9 mouse cellular contexts compared by ENCODE assay signal in genomic region chr14:34375415-34375904, GRCm38 (mm10). TPM values are rescaled to one million over a fixed set of nuclear protein-coding genes. Genes with fewer than 3 reads are reported as not detected.
DNase-seq lines count a peak whose midpoint lies in the region; ATAC-seq and TF ChIP-seq lines count a peak whose summit lies in the region.
"Had no signal": no experiment of that assay in that cellular context is flagged by ENCODE, and none has a peak within 500 bp of the region (broad histone marks: within the 10 kb centered on the region; RNA-seq: fewer than 3 reads in every experiment).

Gene Mmrn2, plus strand, starts transcription at chr14:34375465.

- no peak within 1 kb of the TSS for H3K4me3 ChIP-seq in spleen, adult 2 months (ENCODE audit: extremely low read depth, insufficient read depth, insufficient read length)
- H3K4me3 ChIP-seq in intestine, embryonic 14.5 days (ENCODE audit: low read depth, low read length) = no peak within 1 kb of the TSS
- no peak within 1 kb of the TSS for H3K4me3 ChIP-seq in cerebellum, adult 2 months (replicated peaks; ENCODE audit: insufficient read depth, low read depth, low read length)

- H3K9me3 ChIP-seq in intestine, embryonic 14.5 days (ENCODE audit: control insufficient read depth, low read length) = no peaks in the 10 kb centered on the region

- 53% methylated on average over 13 of the region's 13 CpGs for WGBS in spleen, adult 2 months
- WGBS in intestine, embryonic 14.5 days = 79% methylated on average over 13 of the region's 13 CpGs
- 87% methylated on average over 13 of the region's 13 CpGs for WGBS in cerebellum, adult 2 months

- no peaks in the 10 kb centered on the region for H3K27me3 ChIP-seq in spleen, adult 2 months (ENCODE audit: control insufficient read depth, insufficient read depth, low read length)
- H3K27me3 ChIP-seq in intestine, embryonic 14.5 days (replicated peaks; ENCODE audit: control insufficient read depth, insufficient read depth, low read length) = no peaks in the 10 kb centered on the region
- H3K27me3 ChIP-seq in cerebellum, adult 2 months (ENCODE audit: control insufficient read depth, insufficient read depth, low read length) = no peaks in the 10 kb centered on the region

- 0 out of 2 replicates have a peak within 1 kb of the TSS, but pooled peaks have one; percentile 7 for H3K27ac ChIP-seq in spleen, adult 2 months (ENCODE audit: insufficient read depth, low read length)
- no peak within 1 kb of the TSS for H3K27ac ChIP-seq in intestine, embryonic 14.5 days (ENCODE audit: low read depth)
- H3K27ac ChIP-seq in cerebellum, adult 2 months (ENCODE audit: insufficient read depth, low read length) = no peak within 1 kb of the TSS

- no peaks in the 10 kb centered on the region for H3K4me1 ChIP-seq in spleen, adult 2 months (ENCODE audit: control insufficient read depth, insufficient read depth, insufficient read length)
- H3K4me1 ChIP-seq in intestine, embryonic 14.5 days (replicated peaks; ENCODE audit: control insufficient read depth, insufficient read depth, low read length) = peaks cover 22% of the 10 kb centered on the region
- no peaks in the 10 kb centered on the region for H3K4me1 ChIP-seq in cerebellum, adult 2 months (ENCODE audit: control insufficient read depth, insufficient read depth, low read length)

- H3K36me3 ChIP-seq in spleen, adult 2 months (ENCODE audit: control insufficient read depth, insufficient read depth, low read length) = no peaks in the 10 kb centered on the region
- no peaks in the 10 kb centered on the region for H3K36me3 ChIP-seq in intestine, embryonic 14.5 days (ENCODE audit: control insufficient read depth, insufficient read depth, low read length)

- TF ChIP-seq CTCF in spleen, adult 2 months (IDR thresholded peaks at IDR 0.05; ENCODE audit: extremely low read depth, insufficient read depth, insufficient read length, insufficient replicate concordance) = no peak
- TF ChIP-seq CTCF in cerebellum, adult 2 months (IDR thresholded peaks at IDR 0.05; ENCODE audit: borderline replicate concordance, insufficient read depth, low read depth, low read length) = no peak

- TF ChIP-seq POLR2A in spleen, adult 2 months (IDR thresholded peaks at IDR 0.05; ENCODE audit: low read depth, low read length) = no peak
- TF ChIP-seq POLR2A in cerebellum, adult 2 months (IDR thresholded peaks at IDR 0.05; ENCODE audit: borderline replicate concordance, insufficient read depth, low read length) = no peak

- peak within 1 kb of the TSS; percentile 18; the same call in 1 of the 2 replicates for H3K4me2 ChIP-seq in intestine, embryonic 14.5 days (ENCODE audit: low read length)

- no peak for DNase-seq in adrenal gland, adult 18-20 months (ENCODE audit: low spot score in 2 of 2)
- DNase-seq in adrenal gland, adult (ENCODE audit: inconsistent age in 2 of 2, low spot score in 1 of 2) = no peak
- DNase-seq in spleen, adult 2 months (ENCODE audit: low read depth in 1 of 2, low spot score in 2 of 2) = no peak
- DNase-seq in spleen, postnatal 4 days (ENCODE audit: low spot score in 2 of 2) = no peak
- no peak for DNase-seq in intestine, embryonic 14.5 days (ENCODE audit: low spot score)
- DNase-seq in cerebellum, adult 2 months = no peak
- DNase-seq in layer of hippocampus, postnatal 36 days = no peak
- DNase-seq in urinary bladder, postnatal 36 days (ENCODE audit: low spot score in 2 of 2) = no peak
- DNase-seq: thymus, postnatal 36 days had no signal

- ATAC-seq in intestine, embryonic 14.5 days (replicated peaks; ENCODE audit: low FRiP score, low TSS enrichment, low read depth) = no peak

- H3K9ac ChIP-seq in intestine, embryonic 14.5 days (ENCODE audit: low read length) = no peak within 1 kb of the TSS

RNA-seq across cellular contexts. Expression of gene Mmrn2, which starts in this region (rescaled TPM):
- total RNA-seq in adrenal gland, adult 18-20 months (2021) = 10 to 100 TPM; 24.0 to 28.0 TPM
- polyA plus RNA-seq in spleen, adult 2 months (2012; rRNA removed) = 8.4 and 8.9 TPM in 2 replicates
- 8.1 and 8.2 TPM in 2 replicates for polyA plus RNA-seq in intestine, embryonic 14.5 days (2014; fragmentation: Nextera tagmentation; extraction: Ambion mirVana)
- 2.4 and 3.6 TPM in 2 replicates for polyA plus RNA-seq in cerebellum, adult 2 months (2012; rRNA removed)
- total RNA-seq in layer of hippocampus, postnatal 36 days (2021) = 1 to 10 TPM; 3.1 to 4.2 TPM

Comparison
In these comparisons a context has a peak if more than half of its experiments do, and no peak if none do; other contexts are left out.
1. RNA of gene Mmrn2 (total RNA-seq): 24.0 to 28.0 TPM in adrenal gland, adult 18-20 months; 3.1 to 4.2 TPM in layer of hippocampus, postnatal 36 days; every median in the first group is over 4 times any median in the second.